Mouse (Mus musculus) C2C12 (cell line): ENCODE data around the gene Mtmr3. TPM values are rescaled to one million over a fixed set of nuclear protein-coding genes. Genes with fewer than 3 reads are reported as not detected.

ENCODE experiments used
- H3K27me3 ChIP-seq: one replicate; pipeline ENCODE4 v1.6.1; 2011; ENCODE audit not compliant: control insufficient read depth, insufficient read depth, insufficient read length
- H3K36me3 ChIP-seq: one replicate; pipeline ENCODE4 v1.6.1; 2011; ENCODE audit not compliant: control insufficient read depth, insufficient read depth
- H3K4me3 ChIP-seq: one replicate; pipeline ENCODE4 v1.5.1; 2011; ENCODE audit warnings: mild to moderate bottlenecking, control low read depth; ENCODE audit not compliant: poor library complexity, insufficient read depth, severe bottlenecking
- H3K79me2 ChIP-seq: one replicate; pipeline ENCODE4 v1.6.1; 2011; ENCODE audit not compliant: control insufficient read depth, insufficient read depth
- H3K79me3 ChIP-seq: one replicate; pipeline ENCODE4 v1.6.1; 2011; ENCODE audit warnings: low read depth, control low read depth
- H3ac ChIP-seq: one replicate; pipeline ENCODE3; 2011; ENCODE audit warnings: low read depth; ENCODE audit not compliant: control insufficient read depth, insufficient read length
- CEBPB ChIP-seq: IDR thresholded peaks from one replicate; pipeline ENCODE4 v1.6.1; 2011; ENCODE audit warnings: low read depth, mild to moderate bottlenecking, control low read depth, moderate library complexity
- CTCF ChIP-seq: IDR thresholded peaks from one replicate; pipeline ENCODE4 v1.5.1; 2011; ENCODE audit not compliant: control insufficient read depth, insufficient read depth, insufficient read length
- FOSL1 ChIP-seq: IDR thresholded peaks from one replicate; pipeline ENCODE4 v1.8.0; 2011; ENCODE audit warnings: mild to moderate bottlenecking, low read length; ENCODE audit not compliant: poor library complexity, insufficient read depth, severe bottlenecking
- MAX ChIP-seq: IDR thresholded peaks from one replicate; pipeline ENCODE4 v1.6.1; 2011; ENCODE audit warnings: mild to moderate bottlenecking, control low read depth
- MYOD1 ChIP-seq: IDR thresholded peaks from one replicate; pipeline ENCODE4 v1.6.1; 2011; ENCODE audit warnings: low read depth; ENCODE audit not compliant: control insufficient read depth, insufficient read length
- MYOG ChIP-seq: IDR thresholded peaks from one replicate; pipeline ENCODE4 v1.6.1; 2011; ENCODE audit not compliant: control insufficient read depth, insufficient read length; ENCODE audit errors: extremely low read depth
- USF1 ChIP-seq: IDR thresholded peaks from one replicate; pipeline ENCODE4 v1.6.1; 2011; ENCODE audit warnings: low read depth, mild to moderate bottlenecking, control low read depth, moderate library complexity
- polyA plus RNA-seq: library from polyadenylated mRNA; unstranded; fragments of >200 nt; fragmentation: generic; extraction: Trizol; gene quantifications from one replicate; pipeline ENCODE4 v1.2.1, GENCODE M21; 2012; ENCODE audit warnings: missing spikeins

Mtmr3 gene
- polyA plus RNA-seq, 1 experiment, result 13.8 TPM

DNA sequence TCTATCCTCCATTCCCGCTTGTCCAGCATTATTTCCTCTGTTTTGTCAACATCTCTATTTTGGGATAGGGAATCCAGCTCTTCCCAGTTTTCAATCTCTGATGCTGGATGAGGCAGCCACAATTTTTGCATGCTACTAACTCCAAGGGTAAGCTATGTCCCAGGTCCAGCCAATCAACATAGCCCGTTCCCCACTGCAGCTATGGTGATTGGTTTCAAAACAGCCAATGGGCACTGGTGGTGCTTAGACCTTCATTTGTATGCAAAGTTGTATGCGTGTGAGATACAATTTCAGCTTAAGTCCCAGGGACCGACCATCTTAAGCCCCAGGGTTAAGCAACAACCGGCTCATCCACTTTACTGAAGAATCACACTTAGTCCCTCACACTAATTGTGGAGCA is 28.3 kb upstream of the Mtmr3 start:
- H3K4me3 ChIP-seq, result no peak overlapping the region
- H3K79me3 ChIP-seq, result no peaks in the 10 kb centered on the region
- no peaks in the 10 kb centered on the region for H3K79me2 ChIP-seq
- no peaks in the 10 kb centered on the region for H3K27me3 ChIP-seq
- H3ac ChIP-seq, result no peak overlapping the region
- TF ChIP-seq FOSL1 (no peak), MYOD1 (no peak), MAX (no peak), CTCF (no peak), MYOG (no peak), CEBPB (no peak), USF1 (no peak)
- H3K36me3 ChIP-seq, result no peaks in the 10 kb centered on the region

- Histone ChIP-seq H3K27me3 (no peaks in the 10 kb centered on the region), H3K79me2 (no peaks in the 10 kb centered on the region), H3K79me3 (no peaks in the 10 kb centered on the region), H3K4me3 (no peak overlapping the region), H3ac (no peak overlapping the region), H3K36me3 (no peaks in the 10 kb centered on the region)
- TF ChIP-seq MAX, result no peak
- TF ChIP-seq MYOG, result no peak
- TF ChIP-seq CEBPB, result no peak
- TF ChIP-seq FOSL1, result no peak
- TF ChIP-seq MYOD1, result no peak
- no peak for TF ChIP-seq USF1
- no peak for TF ChIP-seq CTCF
Measured at GRCm38 (mm10) chr11:4622442-4622986, 27.9 kb upstream of the Mtmr3 start.

GRCm38 (mm10) chr11:4621866-4622265 is 27.2 kb upstream of the Mtmr3 start:
- no peak for TF ChIP-seq USF1
- TF ChIP-seq CTCF, result no peak
- TF ChIP-seq FOSL1, result no peak
- no peak for TF ChIP-seq MYOG
- TF ChIP-seq MAX, result no peak
- TF ChIP-seq CEBPB, result no peak
- no peak for TF ChIP-seq MYOD1
- Histone ChIP-seq H3K79me2 (no peaks in the 10 kb centered on the region), H3K27me3 (no peaks in the 10 kb centered on the region), H3K4me3 (no peak overlapping the region), H3ac (no peak overlapping the region), H3K36me3 (no peaks in the 10 kb centered on the region), H3K79me3 (no peaks in the 10 kb centered on the region)

DNA sequence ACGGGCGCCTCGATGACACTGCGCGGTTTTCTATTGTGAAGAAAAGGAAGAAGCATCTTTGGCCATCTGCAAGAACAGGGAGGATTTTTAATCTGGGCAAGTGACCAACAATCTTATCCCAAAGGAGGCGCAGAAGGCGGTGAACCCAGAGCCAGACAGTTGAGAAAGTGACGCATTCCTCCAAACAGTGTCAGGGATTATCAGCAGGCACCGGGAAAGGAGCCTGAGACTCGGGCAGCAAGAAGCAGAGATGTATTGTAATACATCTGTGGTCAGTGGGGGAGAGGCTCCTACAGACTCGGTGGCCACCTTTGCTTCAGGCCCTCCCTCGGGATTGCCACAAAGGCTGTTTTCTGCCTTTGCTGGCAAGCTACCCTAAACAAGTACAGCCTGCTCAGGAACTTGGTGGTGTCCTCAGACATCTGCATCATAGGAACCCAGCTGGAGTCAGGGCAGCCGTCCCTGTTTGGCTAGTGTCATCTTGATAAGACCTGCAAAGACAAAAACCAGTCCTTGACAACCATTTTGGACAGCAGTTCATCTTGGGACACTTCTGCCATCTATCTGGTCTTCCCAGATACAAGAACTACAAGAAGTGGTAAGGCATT is 25.9 kb upstream of the Mtmr3 start:
- no peak for TF ChIP-seq MAX
- no peaks in the 10 kb centered on the region for H3K79me3 ChIP-seq
- H3ac ChIP-seq, result no peak overlapping the region
- H3K79me2 ChIP-seq, result no peaks in the 10 kb centered on the region
- H3K36me3 ChIP-seq, result no peaks in the 10 kb centered on the region
- H3K4me3 ChIP-seq, result no peak overlapping the region
- H3K27me3 ChIP-seq, result no peaks in the 10 kb centered on the region

DNA sequence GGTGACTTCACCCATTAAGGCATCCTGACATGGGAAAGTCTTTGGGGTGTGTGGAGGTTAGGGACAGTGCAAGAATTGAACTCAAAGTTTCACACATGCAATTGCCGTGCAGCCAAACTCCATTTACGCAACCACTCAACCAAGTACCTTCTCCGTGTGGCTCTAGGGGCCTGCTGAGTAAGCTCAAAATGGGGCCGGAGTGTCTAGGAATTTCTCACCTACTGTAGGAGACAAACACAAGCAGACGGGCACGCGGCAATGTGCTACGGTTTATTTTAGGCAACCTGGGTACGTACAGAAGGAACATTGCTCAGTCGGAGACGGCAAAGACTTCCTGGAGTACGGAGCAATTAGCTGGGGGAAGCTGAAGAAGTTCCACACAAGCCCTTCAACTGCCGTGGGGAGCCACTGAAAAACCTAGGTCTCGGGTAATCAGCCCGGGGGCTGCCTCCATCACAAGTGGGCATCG is 25.4 kb upstream of the Mtmr3 start, which contains the start of gene Gm11032:
Gm11032 (plus strand) TSS at position 51 of the 469 bp plus-strand sequence.
- TF ChIP-seq MAX, result no peak
- no peak for TF ChIP-seq CEBPB
- TF ChIP-seq USF1, result no peak
- no peak for TF ChIP-seq MYOD1
- no peak for TF ChIP-seq MYOG
- TF ChIP-seq CTCF, result no peak
- TF ChIP-seq FOSL1, result no peak
- H3K36me3 ChIP-seq, result no peaks in the 10 kb centered on the region
- H3ac ChIP-seq, result no peak within 1 kb of the TSS
- no peaks in the 10 kb centered on the region for H3K79me2 ChIP-seq
- H3K4me3 ChIP-seq, result no peak within 1 kb of the TSS
- H3K79me3 ChIP-seq, result no peaks in the 10 kb centered on the region
- no peaks in the 10 kb centered on the region for H3K27me3 ChIP-seq

DNA sequence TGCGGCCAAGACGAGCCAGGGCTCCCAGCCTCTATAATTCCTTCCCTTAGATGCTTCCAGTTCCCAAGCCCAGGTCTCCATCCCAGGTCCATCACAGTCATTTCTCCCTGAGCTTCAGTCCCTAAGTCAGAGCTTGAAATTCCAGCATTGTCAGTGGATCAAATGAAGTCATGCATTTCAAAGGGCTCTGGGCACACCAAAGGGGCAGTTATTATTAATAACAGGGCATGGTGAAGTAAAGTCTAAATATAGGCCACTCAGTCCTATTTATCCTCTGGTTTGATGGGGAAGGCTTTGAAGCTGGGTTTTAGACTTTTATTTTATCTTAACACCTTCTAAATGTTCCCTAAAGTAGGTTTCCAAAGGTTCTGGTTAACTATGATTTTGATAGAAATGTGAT is 17.2 kb upstream of the Mtmr3 start:
- TF ChIP-seq MAX (no peak), CEBPB (no peak)
- Histone ChIP-seq H3K4me3 (no peak overlapping the region), H3K27me3 (no peaks in the 10 kb centered on the region), H3ac (no peak overlapping the region), H3K36me3 (no peaks in the 10 kb centered on the region), H3K79me2 (no peaks in the 10 kb centered on the region), H3K79me3 (no peaks in the 10 kb centered on the region)
